ENCODE assay signal across 11 mouse cellular contexts in the genomic region with DNA sequence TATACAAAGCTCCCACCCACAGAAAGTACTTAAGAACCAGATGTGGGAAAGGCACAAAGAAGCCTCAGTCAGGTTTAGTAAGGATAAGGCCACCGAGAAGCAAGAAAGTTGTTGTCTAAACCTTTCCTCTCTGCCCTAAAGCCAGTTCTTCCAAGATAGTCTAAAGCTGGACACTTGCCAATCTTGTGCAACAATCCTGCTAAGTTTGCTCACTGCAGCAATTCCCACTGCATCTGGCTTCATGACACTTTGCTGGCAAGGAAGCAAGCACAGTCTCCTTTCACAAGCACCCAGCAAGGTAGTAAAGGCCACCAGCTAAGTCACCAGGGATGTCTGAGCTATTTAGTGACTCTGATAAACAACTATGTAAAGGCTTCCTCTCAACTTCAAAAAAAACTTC.
DNase-seq lines count a peak whose midpoint lies in the region; ATAC-seq and TF ChIP-seq lines count a peak whose summit lies in the region.
"Had no signal": no experiment of that assay in that cellular context is flagged by ENCODE, and none has a peak within 500 bp of the region (broad histone marks: within the 10 kb centered on the region; RNA-seq: fewer than 3 reads in every experiment).

No protein-coding gene starts in this region.

- H3K4me3 ChIP-seq in heart, adult 2 months, result no peak overlapping the region
- H3K4me3 ChIP-seq in heart, embryonic 11.5 days (ENCODE audit: low read depth, low read length), result no peak overlapping the region
- H3K4me3 ChIP-seq: embryonic facial prominence, embryonic 13.5 days; midbrain, embryonic 12.5 days had no signal

- TF ChIP-seq EP300 in heart, adult 2 months (IDR thresholded peaks at IDR 0.05; ENCODE audit: insufficient read depth, low read depth, low read length), result no peak

- peaks cover 2% of the 10 kb centered on the region; the same call in 1 of the 2 replicates for H3K4me1 ChIP-seq in heart, adult 2 months (ENCODE audit: control insufficient read depth, insufficient read depth, low read length)
- H3K4me1 ChIP-seq in heart, embryonic 11.5 days (ENCODE audit: control insufficient read depth, insufficient read depth, low read length), result peaks cover 15% of the 10 kb centered on the region

- no peak for TF ChIP-seq POLR2A in heart, adult 2 months (IDR thresholded peaks at IDR 0.05; ENCODE audit: insufficient read depth, low read depth, low read length)

- H3K4me2 ChIP-seq in heart, embryonic 11.5 days, result no peak overlapping the region
- H3K4me2 ChIP-seq: embryonic facial prominence, embryonic 13.5 days; midbrain, embryonic 12.5 days had no signal

- no peaks in the 10 kb centered on the region for H3K36me3 ChIP-seq in heart, adult 2 months (ENCODE audit: control insufficient read depth, insufficient read depth, low read length)
- no peaks in the 10 kb centered on the region for H3K36me3 ChIP-seq in heart, embryonic 11.5 days (ENCODE audit: control insufficient read depth, insufficient read depth, low read length)
- H3K36me3 ChIP-seq: embryonic facial prominence, embryonic 13.5 days; midbrain, embryonic 12.5 days had no signal

- WGBS in heart, adult 2 months, result 3% methylated on average over 1 of the region's 1 CpGs
- WGBS in heart, embryonic 11.5 days (ENCODE audit: insufficient replicate concordance), result 55% methylated on average over 1 of the region's 1 CpGs

- H3K9me3 ChIP-seq in heart, embryonic 11.5 days (replicated peaks; ENCODE audit: control insufficient read depth, low read length), result no peaks in the 10 kb centered on the region
- H3K9me3 ChIP-seq: embryonic facial prominence, embryonic 13.5 days; midbrain, embryonic 12.5 days had no signal

- H3K79me2 ChIP-seq in heart, adult 2 months (replicated peaks; ENCODE audit: control insufficient read depth, insufficient read depth, low read length), result peaks cover 1% of the 10 kb centered on the region

- peak; percentile 26 to 45 for DNase-seq in heart, adult 2 months
- DNase-seq in NIH3T3 (ENCODE audit: low read depth), result peak; percentile 59
- DNase-seq in gastrocnemius, postnatal 25 days, result peak; percentile 28
- DNase-seq in lung, adult 18-20 months, result peak; percentile 39 to 70
- no peak for DNase-seq in spleen, adult 12 weeks (ENCODE audit: low spot score)
- DNase-seq in layer of hippocampus, adult 8-10 months (ENCODE audit: low spot score in 2 of 2), result no peak

- TF ChIP-seq CTCF in heart, adult 2 months (IDR thresholded peaks at IDR 0.05), result no peak

- H3K27ac ChIP-seq in heart, adult 2 months, result no peak overlapping the region
- no peak overlapping the region for H3K27ac ChIP-seq in heart, embryonic 11.5 days (ENCODE audit: low read depth, low read length)
- H3K27ac ChIP-seq: embryonic facial prominence, embryonic 13.5 days; midbrain, embryonic 12.5 days had no signal

- no peak overlapping the region for H3K9ac ChIP-seq in heart, adult 2 months (ENCODE audit: low read depth, low read length)
- H3K9ac ChIP-seq in heart, embryonic 11.5 days (ENCODE audit: low read depth, low read length), result no peak overlapping the region
- H3K9ac ChIP-seq: embryonic facial prominence, embryonic 13.5 days; midbrain, embryonic 12.5 days had no signal

- no peak for ATAC-seq in heart, embryonic 11.5 days (replicated peaks; ENCODE audit: insufficient number of reproducible peaks, low FRiP score, low TSS enrichment)
- ATAC-seq in activated CD4-positive, CD25-positive, alpha-beta regulatory T cell, adult 4 months, result no peak

- H3K27me3 ChIP-seq in heart, adult 2 months (ENCODE audit: control insufficient read depth, insufficient read depth, low read length), result no peaks in the 10 kb centered on the region
- H3K27me3 ChIP-seq in heart, embryonic 11.5 days (ENCODE audit: control insufficient read depth, insufficient read depth, low read length), result no peaks in the 10 kb centered on the region
- H3K27me3 ChIP-seq: CH12.LX; embryonic facial prominence, embryonic 13.5 days; midbrain, embryonic 12.5 days had no signal

- intact Hi-C loops in heart, adult 2 months (cut with DNase I), result no loop called here

Comparison
In these comparisons a context has a peak if more than half of its experiments do, and no peak if none do; other contexts are left out.
1. DNase-seq: peak in heart, adult 2 months (2 of 2), NIH3T3 (single experiment), gastrocnemius, postnatal 25 days (single experiment) and lung, adult 18-20 months (2 of 2); none in spleen, adult 12 weeks (single experiment) and layer of hippocampus, adult 8-10 months (0 of 2).